Mouse (Mus musculus) kidney, adult 2 months (tissue): Measurements from ENCODE around the gene Stk11.

Experiments used
- CTCF ChIP-seq: fragments of 200-500 bp; conservative IDR thresholded peaks from 2 replicates; pipeline ENCODE4 v1.5.1; 2011; ENCODE audit warnings: low read depth, mild to moderate bottlenecking, control low read depth, low read length, moderate library complexity, mixed read lengths; ENCODE audit not compliant: insufficient read depth, insufficient read length
- POLR2A ChIP-seq: fragments of 200-500 bp; IDR thresholded peaks from one replicate; pipeline ENCODE4 v1.6.1; 2011; ENCODE audit warnings: low read depth, low read length, control low read depth

DNA sequence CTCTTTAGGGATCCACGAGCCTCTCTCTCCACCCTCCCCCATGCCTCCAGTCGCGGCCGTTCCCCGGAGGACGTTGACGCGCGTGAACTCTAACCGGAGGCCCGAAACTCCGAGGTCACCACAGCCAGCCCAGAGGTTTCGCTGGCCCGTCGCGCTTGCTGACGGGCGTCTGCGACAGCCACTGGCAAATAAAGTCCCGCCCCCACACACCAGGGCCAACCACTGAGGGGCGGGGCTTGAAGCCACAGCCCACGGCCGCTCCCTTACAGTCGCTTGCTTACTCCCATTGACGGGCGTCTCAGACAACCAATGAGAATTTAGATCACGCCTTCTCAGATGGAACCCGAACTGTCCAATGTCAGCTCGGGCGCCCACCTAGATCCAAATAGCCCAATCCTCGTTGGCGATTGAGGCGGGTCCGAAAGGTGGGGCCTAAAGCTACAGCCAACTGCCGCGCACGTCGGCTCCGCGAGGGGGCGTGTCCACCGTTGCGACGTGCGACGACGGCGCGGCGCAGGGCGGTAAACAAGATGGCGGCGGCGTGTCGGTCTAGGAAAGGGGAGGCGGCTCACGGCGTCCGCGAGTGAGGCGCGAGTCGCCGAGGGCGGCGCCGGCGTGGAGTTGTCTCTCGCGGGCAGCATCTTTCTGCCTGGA, at the start of gene Stk11:
- peak; percentile 44 for TF ChIP-seq POLR2A
- no peak for TF ChIP-seq CTCF
